Mouse (Mus musculus) frontal cortex, postnatal 36 days (tissue): ENCODE data around the gene Orm1.

ENCODE experiments used
- DNase-seq, 2 experiments: peaks; one replicate each; pipeline ENCODE4 v3.0.0; 2022; ENCODE audit warnings: low spot score in 2 of 2

Orm1 gene

GRCm38 (mm10) chr4:63355877-63356665 lies 11.7 kb downstream of the Orm1 start, which contains the start of gene Orm3:
TSS of gene Orm3 (plus strand) at chr4:63356162.
- no peak for DNase-seq

- no peak for DNase-seq
These were observed 12.7 kb downstream of the Orm1 start for GRCm38 (mm10) chr4:63356981-63357570.

- no peak for DNase-seq
These were observed 15.5 kb downstream of the Orm1 start for GRCm38 (mm10) chr4:63359861-63360260.

DNA sequence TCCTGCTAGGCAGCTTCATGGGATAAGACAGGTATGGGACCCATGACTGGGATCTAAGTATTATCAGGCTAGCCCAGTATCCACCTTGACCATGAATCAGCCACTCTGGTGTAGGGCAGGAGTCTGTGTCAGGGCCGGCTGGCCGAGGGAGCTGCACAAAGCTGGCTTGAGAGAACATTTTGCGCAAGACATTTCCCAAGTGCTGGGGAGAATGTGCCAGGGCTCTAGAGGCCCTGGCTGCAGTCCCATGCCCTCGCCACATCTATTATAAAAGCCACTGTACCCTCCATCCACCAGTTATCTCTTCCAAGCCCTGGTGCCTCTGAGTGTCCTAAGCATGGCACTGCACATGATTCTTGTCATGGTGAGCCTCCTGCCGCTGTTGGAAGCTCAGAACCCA lies 17.8 kb downstream of the Orm1 start, which contains the start of gene Orm2:
TSS of gene Orm2 (plus strand) at position 300 of the 400 bp plus-strand sequence.
- no peak for DNase-seq

- DNase-seq, result peak; percentile 89 to 95
These were observed 24.2 kb downstream of the Orm1 start for GRCm38 (mm10) chr4:63368577-63368976.

DNA sequence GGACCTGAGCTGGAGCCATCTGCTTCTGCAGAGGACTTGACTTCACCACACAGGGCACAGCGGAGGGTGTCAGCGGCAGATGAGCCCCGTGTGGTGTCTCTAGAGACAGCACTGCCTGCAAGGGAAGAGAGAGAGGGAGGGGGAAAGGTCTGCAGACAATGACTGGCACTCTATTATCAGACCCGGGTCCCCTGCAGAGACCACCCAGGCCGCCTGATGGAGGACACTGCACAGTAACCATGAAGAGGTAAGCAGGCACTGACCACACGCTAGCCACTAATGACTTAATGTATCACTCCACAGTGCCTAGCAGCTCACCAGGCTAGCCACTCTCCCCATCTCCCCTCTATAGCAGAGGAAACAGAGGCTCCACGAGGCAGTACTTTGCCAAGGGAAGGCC lies 26.5 kb downstream of the Orm1 start:
- no peak for DNase-seq

DNA sequence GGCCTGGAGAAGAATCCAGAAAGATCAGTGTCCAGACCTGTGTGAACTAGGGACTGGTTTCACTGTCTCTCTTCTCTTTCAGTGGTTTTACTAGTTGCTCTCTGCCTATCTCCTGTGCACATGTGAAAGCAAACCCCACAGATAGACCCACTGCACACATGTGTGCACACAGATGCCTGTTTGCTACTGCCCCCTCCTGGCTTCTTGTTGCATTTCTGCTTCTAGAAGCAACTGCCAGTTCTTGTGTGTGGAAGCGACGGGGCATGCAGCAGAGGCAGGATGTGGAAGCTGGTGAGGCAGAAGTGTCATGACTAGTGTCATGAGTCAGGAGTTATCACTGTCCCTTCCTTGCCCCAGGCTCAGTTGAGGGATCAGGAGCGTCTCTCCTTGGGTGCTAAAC lies 27.5 kb downstream of the Orm1 start:
- peak in 1 of 2 experiments; percentile 26 for DNase-seq

DNA sequence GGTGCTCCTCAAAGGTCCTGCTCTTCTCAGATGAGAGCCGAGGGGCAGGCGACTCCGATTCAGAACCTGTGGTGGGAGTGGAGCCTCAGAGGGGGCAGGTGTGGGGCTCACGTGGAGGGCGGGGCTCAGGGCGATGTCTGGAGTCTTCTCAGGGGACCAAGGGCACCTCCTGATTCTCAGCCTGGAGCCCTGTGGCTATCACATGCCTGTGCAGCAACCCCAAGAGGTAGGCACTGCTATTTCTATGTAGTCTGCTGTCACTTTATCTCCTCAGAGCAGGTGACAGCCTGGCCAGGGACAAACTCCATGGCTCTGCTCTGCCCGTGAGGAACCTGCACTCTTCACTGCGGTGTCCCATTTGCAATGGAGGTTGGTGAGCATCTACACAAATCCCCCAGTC lies 29.0 kb downstream of the Orm1 start:
- no peak for DNase-seq

GRCm38 (mm10) chr4:63374331-63374730 lies 30.0 kb downstream of the Orm1 start:
- DNase-seq, result no peak

DNA sequence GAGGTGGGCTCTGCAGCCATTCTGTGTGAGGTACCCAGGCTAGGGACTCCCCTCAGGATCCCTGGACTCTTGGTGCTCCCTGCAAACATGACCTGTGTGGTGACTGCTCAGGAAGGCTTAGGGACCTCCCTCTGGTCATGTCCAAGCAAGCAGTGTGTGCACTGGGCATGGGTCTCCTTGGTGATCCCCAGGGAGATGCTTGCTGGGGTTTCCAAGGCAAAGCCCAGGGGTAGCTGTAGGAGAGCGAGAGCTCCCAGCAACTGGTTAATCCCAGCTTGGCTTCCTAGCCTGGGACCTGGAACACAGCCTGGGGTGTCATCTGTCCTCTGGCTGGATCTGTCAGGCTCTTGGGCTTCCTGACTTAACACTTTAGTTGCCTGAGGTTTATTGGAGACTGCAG lies 31.0 kb downstream of the Orm1 start:
- DNase-seq, result no peak

DNA sequence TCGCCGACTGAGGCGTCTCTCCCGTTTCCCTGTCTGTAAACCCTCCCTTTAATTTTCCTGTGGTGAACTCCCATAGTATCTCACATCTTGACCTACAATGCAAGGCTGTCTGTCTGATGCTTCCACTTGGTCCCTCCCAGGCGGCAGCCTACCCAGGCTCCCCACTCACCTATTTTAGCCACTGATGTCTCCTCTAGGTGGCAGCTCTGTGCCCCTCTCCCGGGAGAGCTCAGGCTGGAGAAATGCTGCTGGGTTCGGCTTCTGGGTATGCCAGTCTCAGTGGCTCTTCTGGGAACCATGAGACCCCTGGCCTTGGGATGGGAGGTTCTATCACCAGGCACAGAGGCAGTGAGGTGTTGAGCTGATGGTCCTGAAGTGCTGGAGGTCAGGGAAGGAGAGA lies 33.1 kb downstream of the Orm1 start:
- no peak for DNase-seq

GRCm38 (mm10) chr4:63382676-63383369 lies 38.5 kb downstream of the Orm1 start:
- no peak for DNase-seq

- DNase-seq, result no peak
These were observed 39.1 kb downstream of the Orm1 start for GRCm38 (mm10) chr4:63383474-63383873.

DNA sequence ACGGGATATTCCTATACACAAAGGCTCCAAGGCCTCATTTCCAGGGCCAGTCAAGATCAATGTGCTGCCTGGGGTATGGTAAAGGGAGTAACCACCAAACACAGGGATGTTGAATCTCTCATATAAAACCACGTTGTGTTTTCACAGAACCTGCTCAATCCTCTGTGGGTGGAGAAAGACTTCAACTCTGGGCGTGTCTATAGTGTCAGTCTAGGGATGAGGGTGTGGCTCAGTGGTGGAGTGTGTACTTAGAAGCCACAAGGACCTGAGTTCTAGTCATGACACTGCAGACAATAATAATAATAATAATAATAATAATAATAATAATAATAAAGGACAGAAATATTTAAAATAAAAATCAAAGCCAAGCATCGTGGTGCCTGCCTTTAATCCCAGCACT lies 39.9 kb downstream of the Orm1 start:
- DNase-seq, result no peak

DNA sequence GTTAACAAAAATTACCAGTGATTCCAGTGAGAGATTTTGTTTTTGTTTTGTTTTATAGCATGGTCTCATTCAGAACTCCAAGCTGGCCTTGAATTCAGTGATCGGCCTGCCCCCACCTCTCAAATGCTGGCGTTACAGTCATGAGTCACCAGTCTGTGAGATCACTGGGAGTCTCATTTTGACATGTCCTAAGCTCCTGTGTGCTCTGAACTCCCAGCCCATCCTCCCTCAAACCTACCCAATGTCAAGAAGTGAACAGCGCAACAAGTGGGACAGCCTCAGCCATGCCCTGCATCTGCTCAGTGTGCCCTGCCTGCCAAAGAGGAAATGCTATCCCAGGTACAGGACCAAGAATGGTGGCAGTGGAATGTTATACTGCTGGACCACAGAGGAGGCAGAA lies 40.9 kb downstream of the Orm1 start:
- no peak for DNase-seq

DNA sequence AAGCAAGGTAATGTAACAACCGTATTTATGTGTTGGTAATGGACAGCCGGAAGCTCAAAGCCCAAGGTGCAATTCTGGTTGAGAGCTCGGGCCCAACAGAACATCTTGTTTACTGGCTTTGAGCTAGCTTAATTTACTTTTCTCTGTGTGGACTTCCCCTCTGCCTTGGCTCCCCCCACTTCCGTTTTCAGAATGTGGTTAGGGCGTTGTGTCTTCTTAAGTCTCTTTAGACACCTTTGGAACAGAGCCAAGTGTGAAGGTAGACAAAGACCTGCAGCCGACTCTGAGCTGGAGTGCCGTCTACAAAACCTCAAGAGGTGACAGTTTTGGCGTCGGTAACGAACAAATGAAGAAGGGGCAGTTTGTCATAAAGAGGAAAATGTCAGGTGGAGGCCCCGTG lies 41.4 kb downstream of the Orm1 start:
- DNase-seq, result no peak

- no peak for DNase-seq
These were observed 43.7 kb downstream of the Orm1 start for GRCm38 (mm10) chr4:63388029-63388428.

DNA sequence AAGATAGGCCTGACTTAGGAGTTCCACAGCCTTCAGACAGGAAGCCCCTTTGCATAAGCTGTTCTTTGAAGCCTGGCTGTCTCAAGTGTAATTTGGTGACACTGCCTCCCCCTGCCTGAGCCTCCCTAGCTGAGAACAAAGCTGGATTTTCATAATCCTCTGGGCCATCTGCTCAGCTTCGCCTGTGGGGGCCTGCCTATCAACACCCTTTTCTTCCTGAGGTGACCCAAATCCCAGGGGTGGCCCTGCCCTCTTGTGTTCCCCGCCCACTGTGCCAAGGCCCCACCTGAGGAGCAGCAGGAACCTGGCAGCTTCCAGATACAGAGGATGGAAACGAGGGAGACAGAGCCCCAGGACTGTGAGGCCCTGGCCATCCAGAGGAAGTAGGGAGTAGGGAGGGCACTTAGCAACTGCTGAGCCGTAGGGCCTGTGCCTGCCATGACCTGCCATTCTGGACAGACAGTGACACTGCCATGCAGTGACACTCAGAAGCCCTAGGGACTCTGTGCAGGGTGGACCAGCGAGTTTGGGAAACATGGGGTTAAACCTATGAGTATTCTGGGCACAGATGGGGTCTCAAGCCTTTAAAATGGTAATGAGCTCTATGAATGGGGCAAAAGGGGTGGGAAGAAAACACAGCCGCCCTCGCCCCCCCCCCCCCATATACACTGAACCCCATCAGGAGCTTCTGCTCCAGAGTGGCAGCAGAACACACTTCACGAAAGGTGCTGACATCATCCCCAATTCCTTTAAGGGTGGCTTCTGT lies 44.9 kb downstream of the Orm1 start:
- DNase-seq, result no peak

DNA sequence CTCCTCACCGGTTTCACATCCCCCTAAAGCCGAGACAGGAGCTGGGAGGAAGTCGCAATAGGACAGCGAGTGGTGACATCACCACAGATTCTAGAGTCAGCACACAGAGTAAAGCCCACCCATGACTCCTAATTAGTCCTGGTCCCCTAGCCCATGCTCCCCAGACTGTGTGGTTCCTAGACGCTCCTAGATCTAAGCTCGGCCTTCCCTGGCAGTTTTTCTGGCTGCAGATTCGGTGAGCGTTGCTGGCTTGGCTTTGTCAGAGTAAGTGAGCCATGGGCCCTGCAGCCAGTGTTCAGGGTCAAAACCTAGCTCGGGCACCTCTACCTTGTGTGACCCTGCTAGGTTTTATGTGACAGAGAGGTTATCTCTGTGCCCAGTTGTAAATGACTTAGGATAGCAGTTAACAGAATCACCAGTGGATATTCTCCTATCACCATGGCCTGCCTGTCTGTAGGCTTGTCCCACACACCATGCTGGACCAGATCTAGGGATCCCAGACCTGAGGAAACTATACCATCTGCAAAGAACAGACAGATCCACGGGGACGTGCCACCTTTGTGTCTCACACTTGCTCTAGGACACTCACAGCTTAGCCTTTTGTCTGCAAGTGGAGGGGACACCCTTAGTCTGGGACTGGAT lies 45.6 kb downstream of the Orm1 start:
- no peak for DNase-seq

GRCm38 (mm10) chr4:63391322-63391721 lies 47.0 kb downstream of the Orm1 start:
- no peak for DNase-seq
